Mouse (Mus musculus) ES-E14 (cell line): ENCODE data around the gene Pitpnm3. TPM values are rescaled to one million over a fixed set of nuclear protein-coding genes. Genes with fewer than 3 reads are reported as not detected.

Experiments
- DNase-seq: peaks from one replicate; pipeline ENCODE4 v3.0.0-alpha.2; 2013; ENCODE audit warnings: low read depth, low spot score
- H3K27ac ChIP-seq: 2 replicates; pipeline ENCODE4 v1.5.1; 2012; ENCODE audit warnings: low read depth, mild to moderate bottlenecking, low read length, moderate library complexity, mixed read lengths; ENCODE audit not compliant: poor library complexity, insufficient read depth, severe bottlenecking
- H3K36me3 ChIP-seq: 2 replicates; pipeline ENCODE4 v1.6.1; 2012; ENCODE audit warnings: mild to moderate bottlenecking, low read length, moderate library complexity, mixed read lengths; ENCODE audit not compliant: control insufficient read depth, poor library complexity, insufficient read depth, severe bottlenecking
- H3K4me1 ChIP-seq, 2 experiments: fragments of 150-350 bp in 1 of 2; sonication (generic) in 1 of 2; 2 replicates each; pipeline ENCODE4 v1.6.1; 2012; ENCODE audit warnings: low read length in 2 of 2, mild to moderate bottlenecking in 1 of 2, mixed read lengths in 1 of 2; ENCODE audit not compliant: control insufficient read depth in 2 of 2, insufficient read depth in 2 of 2, poor library complexity in 1 of 2
- H3K4me3 ChIP-seq, 2 experiments: fragments of 150-350 bp in 1 of 2; sonication (generic) in 1 of 2; 2 replicates each; pipeline ENCODE4 v1.5.1; 2012; ENCODE audit warnings: low read length in 2 of 2, low read depth in 1 of 2, mild to moderate bottlenecking in 1 of 2, mixed read lengths in 1 of 2; ENCODE audit not compliant: insufficient read depth in 1 of 2, poor library complexity in 1 of 2, severe bottlenecking in 1 of 2
- H3K9ac ChIP-seq: 2 replicates; pipeline ENCODE4 v1.6.1; 2012; ENCODE audit warnings: low read depth, mild to moderate bottlenecking, low read length, mixed read lengths; ENCODE audit not compliant: poor library complexity, insufficient read depth, severe bottlenecking
- H3K9me3 ChIP-seq: fragments of 150-350 bp; sonication (generic); 2 replicates; pipeline ENCODE4 v1.6.1; 2012; ENCODE audit warnings: low read depth, mild to moderate bottlenecking, low read length; ENCODE audit not compliant: control insufficient read depth, insufficient read depth
- CHD2 ChIP-seq: IDR thresholded peaks from 2 replicates; pipeline ENCODE4 v1.6.1; 2014; ENCODE audit warnings: mild to moderate bottlenecking, low read depth, low read length, inconsistent platforms
- HCFC1 ChIP-seq: IDR thresholded peaks from 2 replicates; pipeline ENCODE4 v1.6.1; 2012; ENCODE audit warnings: low read length, inconsistent platforms, borderline replicate concordance; ENCODE audit not compliant: insufficient read depth
- MAFK ChIP-seq: IDR thresholded peaks from 2 replicates; pipeline ENCODE4 v1.6.1; 2014; ENCODE audit warnings: mild to moderate bottlenecking, low read depth, low read length, inconsistent platforms; ENCODE audit not compliant: insufficient read depth
- ZC3H11A ChIP-seq: IDR thresholded peaks from 2 replicates; pipeline ENCODE4 v1.6.1; 2012; ENCODE audit warnings: low read depth, mild to moderate bottlenecking, inconsistent platforms, low read length, borderline replicate concordance
- ZNF384 ChIP-seq: IDR thresholded peaks from 2 replicates; pipeline ENCODE4 v1.6.1; 2012; ENCODE audit warnings: low read depth, low read length, inconsistent platforms
- in situ Hi-C, 2 experiments: fragments of 600-800 bp; cut with MboI; formaldehyde crosslinking; loops; one replicate each; pipeline ENCODE4 v1.15.1; 2025; ENCODE audit warnings: low sequenced_read_pairs in 2 of 2, inconsistent platforms in 1 of 2; ENCODE audit not compliant: unreplicated experiment in 2 of 2
- total RNA-seq: library from RNA; depleted of rRNA; stranded (reverse); fragments of 300-350 nt; gene quantifications from 2 replicates; pipeline ENCODE4 v1.2.3, GENCODE M21; 2012

Gene Pitpnm3
- total RNA-seq, 1 experiment = 0.36 TPM

DNA sequence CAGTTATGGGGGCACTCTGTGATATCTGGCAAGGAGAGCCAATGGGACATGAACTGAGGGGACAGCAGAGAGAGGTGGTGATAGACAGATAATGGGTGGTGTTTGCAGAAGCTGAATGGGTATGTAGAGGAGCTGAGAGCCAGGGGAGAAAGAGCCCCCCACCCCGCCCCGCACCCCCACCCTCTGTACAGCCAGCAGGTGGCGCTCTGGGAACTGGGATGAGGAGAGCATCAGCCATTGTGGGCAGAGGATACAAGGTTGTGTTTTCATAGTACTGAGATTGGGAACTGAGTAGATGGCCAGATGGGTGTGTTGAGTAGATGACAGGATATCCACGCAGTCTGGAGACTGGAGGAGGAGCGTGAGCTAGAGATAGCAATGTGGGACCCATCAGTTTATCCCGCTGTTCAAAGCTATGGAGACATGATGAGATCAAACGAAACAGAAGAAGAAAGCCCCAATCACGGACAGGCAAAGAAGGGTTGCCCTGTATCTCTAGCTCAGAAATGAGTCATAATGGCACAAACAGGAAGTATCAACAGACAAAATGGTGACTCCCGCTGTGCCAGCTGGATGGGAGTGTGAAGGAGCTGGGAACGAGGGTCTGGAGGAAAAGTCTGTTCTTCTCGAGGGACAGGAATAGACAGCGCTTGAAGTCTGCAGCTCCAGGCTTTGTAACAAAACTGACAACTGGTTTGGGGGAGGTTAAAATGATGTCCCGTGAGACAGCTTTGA, 118.9 kb downstream of the Pitpnm3 start:
- Histone ChIP-seq H3K36me3 (no peaks in the 10 kb centered on the region), H3K27ac (no peak overlapping the region), H3K4me3 (no peak overlapping the region), H3K9me3 (no peaks in the 10 kb centered on the region), H3K9ac (no peak overlapping the region), H3K4me1 (no peaks in the 10 kb centered on the region)
- TF ChIP-seq ZNF384 (no peak), HCFC1 (no peak), MAFK (no peak), ZC3H11A (no peak), CHD2 (no peak)
- no peak for DNase-seq
- in situ Hi-C loops = no loop called here

DNA sequence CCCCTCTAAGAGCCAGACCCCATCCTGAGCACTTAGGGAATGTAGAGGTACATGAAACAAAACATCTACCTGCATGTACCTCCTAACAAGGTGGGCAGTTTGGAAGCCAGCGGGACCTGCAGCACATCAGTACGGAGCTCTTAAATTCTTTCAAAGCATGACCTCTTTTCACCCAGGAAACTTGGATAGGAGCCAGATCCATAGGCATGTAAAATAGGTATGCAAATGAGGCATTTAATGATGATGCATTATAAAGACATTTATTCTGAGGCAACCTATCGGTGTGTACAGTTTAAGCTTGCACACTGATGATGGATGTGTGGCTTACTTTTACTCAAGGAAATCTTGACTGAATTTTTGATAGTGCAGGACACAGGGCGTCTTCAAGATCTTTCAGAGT, 120.9 kb downstream of the Pitpnm3 start:
- DNase-seq = no peak
- no peaks in the 10 kb centered on the region for H3K4me1 ChIP-seq
- TF ChIP-seq CHD2 = no peak
- no peaks in the 10 kb centered on the region for H3K9me3 ChIP-seq
- no peak overlapping the region for H3K9ac ChIP-seq
- H3K36me3 ChIP-seq = no peaks in the 10 kb centered on the region
- H3K4me3 ChIP-seq = no peak overlapping the region
- H3K27ac ChIP-seq = no peak overlapping the region
- in situ Hi-C loops = no loop called here

DNA sequence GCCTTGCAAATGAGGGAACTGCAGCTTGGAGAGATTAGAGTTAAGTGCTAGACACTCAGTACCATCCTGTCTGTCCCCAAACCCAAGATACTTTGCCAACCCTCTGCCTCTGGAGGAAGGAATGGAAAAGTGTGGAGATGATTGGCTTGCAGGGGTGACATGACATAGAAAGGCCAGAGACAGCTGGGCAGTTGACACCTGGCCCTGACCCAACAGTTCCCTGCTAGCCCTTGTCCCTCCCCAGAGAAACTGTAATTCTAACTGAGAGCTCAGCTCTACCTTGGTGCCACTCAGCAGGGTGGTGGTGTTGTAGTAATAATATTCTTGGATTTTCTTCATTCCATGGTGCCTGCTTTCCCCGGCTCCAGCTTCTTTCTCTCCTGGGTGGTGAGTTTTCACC, 123.6 kb downstream of the Pitpnm3 start:
- Histone ChIP-seq H3K9ac (no peak overlapping the region), H3K4me1 (no peaks in the 10 kb centered on the region), H3K36me3 (no peaks in the 10 kb centered on the region), H3K9me3 (no peaks in the 10 kb centered on the region), H3K27ac (no peak overlapping the region), H3K4me3 (no peak overlapping the region)
- in situ Hi-C loops = no loop called here
- no peak for DNase-seq
- no peak for TF ChIP-seq ZC3H11A
- TF ChIP-seq MAFK = no peak
- TF ChIP-seq HCFC1 = no peak
- TF ChIP-seq CHD2 = no peak

DNA sequence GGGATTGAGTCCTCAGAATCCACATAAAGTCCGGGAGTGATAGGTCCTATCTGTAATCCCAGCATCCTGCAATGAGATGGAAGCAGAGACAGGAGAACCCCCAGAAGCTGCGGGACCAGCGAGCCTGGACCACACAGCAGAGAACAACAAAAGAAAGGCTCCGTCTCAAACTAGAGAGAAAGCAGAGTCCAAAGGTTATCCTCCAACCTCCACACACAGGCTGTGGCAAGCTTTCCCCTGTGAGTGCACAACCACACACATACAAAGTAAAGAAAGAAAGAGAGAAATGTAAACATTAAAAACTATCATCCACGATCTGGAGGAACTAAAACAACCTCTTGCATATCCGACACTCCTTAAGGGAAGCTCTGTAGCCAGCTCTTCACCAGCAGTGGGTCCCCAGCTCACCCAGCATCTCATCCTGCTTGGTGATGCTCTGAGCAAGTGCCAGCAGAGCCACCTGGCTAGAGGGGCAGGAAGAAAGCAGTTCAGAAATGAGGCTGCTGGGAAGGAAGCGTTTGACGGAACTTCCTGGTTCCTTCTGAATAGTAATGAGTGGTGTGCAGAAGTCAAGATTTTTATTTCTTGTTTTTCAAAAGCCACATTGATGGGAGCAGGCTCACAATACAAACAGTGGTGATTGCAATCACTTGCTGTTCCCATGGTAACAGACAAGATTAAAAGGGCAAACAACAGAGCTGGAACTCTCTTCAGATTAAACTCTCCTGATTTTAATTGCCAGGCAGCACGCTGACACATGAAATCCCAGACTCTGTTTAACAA, 124.4 kb downstream of the Pitpnm3 start:
- in situ Hi-C loops = no loop called here
- DNase-seq = no peak
- Histone ChIP-seq H3K4me1 (no peaks in the 10 kb centered on the region), H3K4me3 (no peak overlapping the region), H3K9ac (no peak overlapping the region), H3K36me3 (no peaks in the 10 kb centered on the region), H3K27ac (no peak overlapping the region), H3K9me3 (no peaks in the 10 kb centered on the region)
- no peak for TF ChIP-seq MAFK
- no peak for TF ChIP-seq CHD2
- no peak for TF ChIP-seq ZC3H11A
- TF ChIP-seq ZNF384 = no peak
- TF ChIP-seq HCFC1 = no peak

DNA sequence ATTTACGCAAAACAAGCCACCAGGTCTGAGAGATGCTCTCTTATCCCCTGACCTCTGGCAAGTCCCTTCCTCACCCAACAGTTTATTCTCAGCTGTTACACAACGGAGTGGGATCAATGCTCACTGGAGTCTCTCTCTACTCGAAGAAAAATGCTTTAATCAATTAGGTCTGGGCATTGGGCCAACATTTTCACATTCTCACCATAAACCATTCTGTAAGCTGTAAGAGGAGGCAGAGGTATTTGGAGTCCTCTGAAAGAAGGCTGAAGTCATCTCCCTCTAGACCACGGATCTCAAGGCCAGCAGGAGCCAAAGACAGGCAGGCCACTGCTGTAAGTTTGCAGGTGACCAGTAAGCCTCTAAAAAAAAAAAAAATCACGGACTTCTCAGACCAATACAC, 125.2 kb downstream of the Pitpnm3 start:
- no peaks in the 10 kb centered on the region for H3K9me3 ChIP-seq
- H3K9ac ChIP-seq = no peak overlapping the region
- in situ Hi-C loops = no loop called here
- no peaks in the 10 kb centered on the region for H3K4me1 ChIP-seq
- no peak overlapping the region for H3K27ac ChIP-seq
- no peak overlapping the region for H3K4me3 ChIP-seq
- no peak for DNase-seq
- no peak for TF ChIP-seq CHD2
- no peaks in the 10 kb centered on the region for H3K36me3 ChIP-seq
